Mouse (Mus musculus) lung, postnatal 14 days (tissue): ENCODE measurements at regions not wholly inside any gene's neighbourhood (a gene's known extent, or its start where the extent isn't known, plus 50 kb on each side); places are given as distances from the start of the nearest gene placed in this dataset.

Experiments used
- DNase-seq: peaks from one replicate; pipeline ENCODE4 v3.0.0; 2021

- no peak for DNase-seq
Measured at GRCm38 (mm10) chr16:25585070-25585454, 98.5 kb upstream of the Trp63 start.

DNA sequence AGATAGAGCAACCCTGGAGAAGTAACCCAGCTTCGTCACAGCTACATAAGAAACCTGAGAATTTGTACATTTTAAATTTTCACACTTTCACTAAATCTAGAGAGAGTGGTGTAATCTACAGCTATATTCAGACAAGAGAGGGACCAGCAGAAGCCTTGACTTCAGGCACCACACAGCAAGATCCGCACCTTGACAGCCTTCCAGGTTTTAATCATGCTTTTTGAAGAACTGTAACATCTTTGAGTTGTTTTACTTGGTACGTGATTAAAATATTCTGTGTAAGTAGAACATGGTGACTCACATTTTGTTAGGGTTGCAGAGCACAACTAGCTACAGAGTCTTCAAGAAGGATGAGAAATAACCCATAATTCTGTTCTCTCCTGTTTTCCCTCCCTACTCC, 97.6 kb upstream of the Trp63 start:
- DNase-seq, result no peak

DNA sequence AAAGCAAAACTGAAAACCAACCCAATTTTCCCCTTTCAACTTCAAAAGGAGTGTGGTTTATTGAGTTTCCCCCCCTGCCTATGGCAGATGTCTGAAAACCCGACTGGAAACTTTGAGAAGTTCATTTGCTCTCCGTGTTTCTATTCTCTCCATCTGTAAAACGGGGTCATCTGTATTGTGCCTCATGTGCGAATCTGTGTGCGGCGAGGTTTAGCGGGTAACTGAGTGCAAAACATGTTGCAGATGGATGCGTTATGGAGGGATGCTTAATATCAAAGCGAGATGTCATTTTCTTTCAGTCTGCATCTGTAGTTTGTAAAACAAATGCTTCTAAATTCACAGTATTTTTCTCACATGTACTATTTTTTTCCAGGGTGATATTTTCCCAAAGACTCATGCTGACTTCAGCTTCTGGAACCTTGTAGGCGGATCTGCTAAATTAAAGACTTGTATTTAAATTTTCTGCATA, 95.7 kb upstream of the Trp63 start:
- DNase-seq, result no peak

DNA sequence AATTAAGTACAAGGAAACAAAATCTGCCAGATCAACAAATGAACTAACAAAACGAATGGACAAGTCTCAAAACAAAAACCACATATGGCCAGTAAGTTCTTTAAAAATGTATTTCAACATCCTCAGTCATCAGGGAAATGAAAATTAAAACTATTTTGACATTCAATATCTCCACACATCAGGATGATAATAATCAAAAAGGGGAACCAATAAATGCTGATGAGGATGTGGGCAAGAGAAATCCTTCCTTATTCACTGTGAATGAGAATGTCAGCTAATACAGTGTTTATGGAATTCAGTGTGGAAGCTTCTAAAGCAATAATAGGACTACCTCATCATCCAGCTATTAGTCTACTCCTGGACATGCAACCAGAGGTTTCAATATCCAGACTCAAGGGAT, 86.1 kb upstream of the Trp63 start:
- DNase-seq, result no peak

- DNase-seq, result no peak
Measured at GRCm38 (mm10) chr16:25603121-25603520, 80.4 kb upstream of the Trp63 start.

- no peak for DNase-seq
Measured at GRCm38 (mm10) chr16:25615229-25615628, 68.3 kb upstream of the Trp63 start.

- DNase-seq, result no peak
Measured at GRCm38 (mm10) chr16:25615646-25616045, 67.9 kb upstream of the Trp63 start.

- no peak for DNase-seq
Measured at GRCm38 (mm10) chr16:25618898-25619297, 64.7 kb upstream of the Trp63 start.

DNA sequence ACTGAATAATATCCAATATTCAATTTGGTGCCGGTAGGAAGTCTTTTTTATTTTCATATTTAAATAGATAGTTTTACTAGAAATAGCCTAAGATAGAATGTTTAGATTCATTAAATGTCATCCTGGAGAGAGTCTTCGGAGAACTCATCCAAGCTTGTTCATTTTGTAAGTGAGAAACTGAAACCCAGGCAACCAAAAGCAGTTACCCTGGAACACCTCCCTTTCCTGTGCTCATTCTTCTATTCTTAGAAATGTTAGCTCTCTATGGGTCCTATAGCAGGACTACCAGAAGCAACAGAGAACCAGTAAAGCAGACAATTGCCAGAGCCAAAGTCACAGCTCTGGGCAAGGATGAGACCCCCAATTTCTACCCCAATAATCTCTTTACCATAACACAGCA, 60.9 kb upstream of the Trp63 start:
- DNase-seq, result no peak

GRCm38 (mm10) chr16:25623986-25624623, 59.5 kb upstream of the Trp63 start:
- no peak for DNase-seq

GRCm38 (mm10) chr16:25629750-25630149, 53.8 kb upstream of the Trp63 start:
- no peak for DNase-seq

- DNase-seq, result no peak
Measured at GRCm38 (mm10) chr16:25631139-25631716, 52.3 kb upstream of the Trp63 start.
